Mouse (Mus musculus): ENCODE data around the gene Stpg1. TPM values are rescaled to one million over a fixed set of nuclear protein-coding genes. Genes with fewer than 3 reads are reported as not detected.

Stpg1 gene
- total RNA-seq, 2 experiments from 2014 or later: 1.1 to 2.3 TPM

Small RNA genes lying within 50 kb of the gene (microRNA-seq; reads per million reads assigned to microRNA genes)
- gene Gm25317: 0 reads per million in 2 experiments

Other genes starting within 250 kb of the Stpg1 start
- gene Clic4, start 222.0 kb upstream of the Stpg1 start, total RNA-seq (2021): 10 to 100 TPM; 31.0 to 31.6 TPM
- 100 to 1,000 TPM; 131 to 153 TPM for gene Srrm1, start 141.5 kb upstream of the Stpg1 start, total RNA-seq (2021)
- gene Ncmap, start 96.6 kb upstream of the Stpg1 start, total RNA-seq (2021): 1 to 10 TPM in 1 of 2 experiments, under 1 TPM in 1; 0.82 to 1.2 TPM
- 10 to 100 TPM; 45.8 to 46.2 TPM for gene Rcan3, start 60.9 kb upstream of the Stpg1 start, total RNA-seq (2021)
- 10 to 100 TPM; 60.9 to 66.2 TPM for gene Nipal3, start 248 bp downstream of the Stpg1 start, total RNA-seq (2021)
- gene Grhl3, start 78.8 kb downstream of the Stpg1 start, total RNA-seq (2021): under 1 TPM; 0.30 to 0.65 TPM
- under 1 TPM; 0.41 to 0.42 TPM for gene Ifnlr1, start 191.5 kb downstream of the Stpg1 start, total RNA-seq (2021)
- under 1 TPM; 0.13 to 0.18 TPM for gene Il22ra1, start 233.4 kb downstream of the Stpg1 start, total RNA-seq (2021)

All from layer of hippocampus, postnatal 10 days (tissue).